Mouse (Mus musculus) heart, adult 2 months (tissue): ENCODE measurements at regions not wholly inside any gene's neighbourhood (a gene's known extent, or its start where the extent isn't known, plus 50 kb on each side); places are given as distances from the start of the nearest gene placed in this dataset.

Experiments
- CTCF ChIP-seq: fragments of 200-600 bp; IDR thresholded peaks from 2 replicates; pipeline ENCODE4 v1.8.1; 2022; ENCODE audit warnings: antibody characterized with exemption, mild to moderate bottlenecking, moderate library complexity
- EP300 ChIP-seq: fragments of 200-500 bp; IDR thresholded peaks from 2 replicates; pipeline ENCODE4 v1.6.1; 2011; ENCODE audit warnings: low read depth, low read length, control low read depth; ENCODE audit not compliant: insufficient read depth
- POLR2A ChIP-seq: fragments of 200-500 bp; IDR thresholded peaks from 2 replicates; pipeline ENCODE4 v1.6.1; 2011; ENCODE audit warnings: mild to moderate bottlenecking, low read depth, low read length, control low read depth; ENCODE audit not compliant: insufficient read depth

- TF ChIP-seq EP300 (no peak), CTCF (no peak), POLR2A (no peak)
Measured at GRCm38 (mm10) chr16:73754302-73754701, 657.3 kb downstream of the Robo2 start.
